ENCODE assay signal across 15 mouse cellular contexts in genomic region chr15:103297313-103297712, GRCm38 (mm10). TPM values are rescaled to one million over a fixed set of nuclear protein-coding genes. Genes with fewer than 3 reads are reported as not detected.
DNase-seq lines count a peak whose midpoint lies in the region; ATAC-seq and TF ChIP-seq lines count a peak whose summit lies in the region.
"Had no signal": no experiment of that assay in that cellular context is flagged by ENCODE, and none has a peak within 500 bp of the region (broad histone marks: within the 10 kb centered on the region; RNA-seq: fewer than 3 reads in every experiment).

No protein-coding gene starts in this region.

- TF ChIP-seq CTCF in left cerebral cortex, adult 2 months (IDR thresholded peaks at IDR 0.05) = no peak
- no peak for TF ChIP-seq CTCF in stomach, postnatal 0 days (IDR thresholded peaks at IDR 0.05; ENCODE audit: low read depth)

- H3K9ac ChIP-seq in forebrain, embryonic 14.5 days (ENCODE audit: low read length) = peak overlapping the region; percentile 25
- no peak overlapping the region for H3K9ac ChIP-seq in limb, embryonic 11.5 days (ENCODE audit: low read length)
- no peak overlapping the region for H3K9ac ChIP-seq in neural tube, embryonic 12.5 days
- no peak overlapping the region for H3K9ac ChIP-seq in stomach, postnatal 0 days (ENCODE audit: low read length)
- H3K9ac ChIP-seq: liver, embryonic 14.5 days had no signal

- peaks cover 38% of the 10 kb centered on the region for H3K36me3 ChIP-seq in forebrain, embryonic 14.5 days (ENCODE audit: control insufficient read depth, insufficient read depth, low read length)
- H3K36me3 ChIP-seq in limb, embryonic 11.5 days (ENCODE audit: control insufficient read depth, insufficient read depth, low read length) = peaks cover 5% of the 10 kb centered on the region; the same call in 1 of the 2 replicates
- H3K36me3 ChIP-seq in neural tube, embryonic 12.5 days = peaks cover 14% of the 10 kb centered on the region
- peaks cover 9% of the 10 kb centered on the region for H3K36me3 ChIP-seq in stomach, postnatal 0 days (ENCODE audit: control insufficient read depth, insufficient read depth, low read length)

- TF ChIP-seq EP300 in stomach, postnatal 0 days (optimal IDR thresholded peaks at IDR 0.05) = no peak

- ATAC-seq in forebrain, embryonic 14.5 days = no peak; the same call in 1 of the 2 replicates
- no peak for ATAC-seq in limb, embryonic 11.5 days (ENCODE audit: insufficient number of reproducible peaks, low FRiP score, low TSS enrichment, low read depth)
- ATAC-seq in neural tube, embryonic 12.5 days (ENCODE audit: low FRiP score, low read depth) = no peak
- ATAC-seq in stomach, postnatal 0 days (ENCODE audit: low FRiP score, low TSS enrichment) = no peak

- no peak overlapping the region for H3K4me3 ChIP-seq in left cerebral cortex, adult 2 months
- H3K4me3 ChIP-seq in forebrain, embryonic 14.5 days (ENCODE audit: low read depth, low read length) = no peak overlapping the region
- no peak overlapping the region for H3K4me3 ChIP-seq in limb, embryonic 11.5 days (ENCODE audit: low read depth, low read length)
- no peak overlapping the region for H3K4me3 ChIP-seq in neural tube, embryonic 12.5 days
- H3K4me3 ChIP-seq in stomach, postnatal 0 days (ENCODE audit: low read depth, low read length) = no peak overlapping the region

- H3K27ac ChIP-seq in left cerebral cortex, adult 2 months = peak overlapping the region; percentile 10; the same call in 1 of the 2 replicates
- H3K27ac ChIP-seq in forebrain, embryonic 14.5 days (ENCODE audit: low read depth, low read length) = peak overlapping the region; percentile 99
- H3K27ac ChIP-seq in limb, embryonic 11.5 days (replicated peaks; ENCODE audit: low read depth, low read length) = peak overlapping the region; percentile 94; the same call in 1 of the 2 replicates
- H3K27ac ChIP-seq in neural tube, embryonic 12.5 days = peak overlapping the region; percentile 99
- H3K27ac ChIP-seq in stomach, postnatal 0 days (replicated peaks) = no peak overlapping the region
- H3K27ac ChIP-seq: liver, embryonic 14.5 days had no signal

- DNase-seq in left cerebral cortex, adult 2 months (ENCODE audit: extremely low spot score in 1 of 2, low spot score in 2 of 2) = no peak
- DNase-seq in left cerebral cortex, adult 11 months (ENCODE audit: low spot score) = no peak
- DNase-seq in forebrain, embryonic 14.5 days (ENCODE audit: low spot score) = peak; percentile 53
- no peak for DNase-seq in limb, embryonic 11.5 days (ENCODE audit: low spot score)
- no peak for DNase-seq in frontal cortex, adult 2 months (ENCODE audit: extremely low spot score in 1 of 2, low spot score in 1 of 2)
- no peak for DNase-seq in stomach, postnatal 0 days (ENCODE audit: low spot score)
- no peak for DNase-seq in adrenal gland, adult 2 months
- DNase-seq: B cell, adult 2 months; gastrocnemius, postnatal 14 days; kidney, adult 9 months; layer of hippocampus, postnatal 36 days; retina, postnatal 1 day had no signal

- H3K27me3 ChIP-seq in forebrain, embryonic 14.5 days (replicated peaks; ENCODE audit: control insufficient read depth, insufficient read depth, low read length) = no peaks in the 10 kb centered on the region
- H3K27me3 ChIP-seq in limb, embryonic 11.5 days (ENCODE audit: control insufficient read depth, insufficient read depth, low read length) = no peaks in the 10 kb centered on the region
- no peaks in the 10 kb centered on the region for H3K27me3 ChIP-seq in neural tube, embryonic 12.5 days (replicated peaks)
- no peaks in the 10 kb centered on the region for H3K27me3 ChIP-seq in stomach, postnatal 0 days (ENCODE audit: control insufficient read depth, insufficient read depth, low read length)

- peaks cover 61% of the 10 kb centered on the region for H3K4me1 ChIP-seq in forebrain, embryonic 14.5 days (ENCODE audit: control insufficient read depth, insufficient read depth, low read length)
- H3K4me1 ChIP-seq in limb, embryonic 11.5 days (ENCODE audit: control insufficient read depth, insufficient read depth, low read length) = peaks cover 73% of the 10 kb centered on the region
- H3K4me1 ChIP-seq in neural tube, embryonic 12.5 days = peaks cover 72% of the 10 kb centered on the region
- H3K4me1 ChIP-seq in stomach, postnatal 0 days (replicated peaks; ENCODE audit: control insufficient read depth, insufficient read depth) = peaks cover 3% of the 10 kb centered on the region

- 44% methylated on average over 6 of the region's 6 CpGs for WGBS in forebrain, embryonic 14.5 days
- 49% methylated on average over 6 of the region's 6 CpGs for WGBS in limb, embryonic 11.5 days
- 20% methylated on average over 6 of the region's 6 CpGs for WGBS in neural tube, embryonic 12.5 days
- WGBS in stomach, postnatal 0 days = 79% methylated on average over 6 of the region's 6 CpGs

- intact Hi-C loops in left cerebral cortex, adult 2 months (cut with DNase I) = no loop called here

- H3K9me3 ChIP-seq in forebrain, embryonic 14.5 days (replicated peaks; ENCODE audit: control insufficient read depth, low read length) = no peaks in the 10 kb centered on the region
- no peaks in the 10 kb centered on the region for H3K9me3 ChIP-seq in limb, embryonic 11.5 days (ENCODE audit: control insufficient read depth, low read length)
- H3K9me3 ChIP-seq in neural tube, embryonic 12.5 days = no peaks in the 10 kb centered on the region
- H3K9me3 ChIP-seq in stomach, postnatal 0 days (ENCODE audit: control insufficient read depth, low read length) = no peaks in the 10 kb centered on the region

- H3K4me2 ChIP-seq in forebrain, embryonic 14.5 days (ENCODE audit: low read length) = no peak overlapping the region
- no peak overlapping the region for H3K4me2 ChIP-seq in limb, embryonic 11.5 days (ENCODE audit: low read depth, severe bottlenecking)
- peak overlapping the region; percentile 66 for H3K4me2 ChIP-seq in neural tube, embryonic 12.5 days (replicated peaks)
- no peak overlapping the region for H3K4me2 ChIP-seq in stomach, postnatal 0 days (replicated peaks; ENCODE audit: low read depth)

RNA-seq across cellular contexts. Expression of gene Gpr84, which starts 13.1 kb away (rescaled TPM):
- under 1 TPM; 0.40 to 0.66 TPM for total RNA-seq in left cerebral cortex, adult 2 months (2021)
- 0.39 and 0.47 TPM in 2 replicates for polyA plus RNA-seq in forebrain, embryonic 14.5 days (2014; fragmentation: Nextera tagmentation; extraction: Ambion mirVana)
- 0.31 TPM in 1 of 2 replicates, not detected in the other for polyA plus RNA-seq in limb, embryonic 11.5 days (2014; fragmentation: Nextera tagmentation; extraction: Ambion mirVana)
- 0.25 and 0.29 TPM in 2 replicates for polyA plus RNA-seq in neural tube, embryonic 12.5 days (2016; fragmentation: Nextera tagmentation; extraction: Ambion mirVana)
- polyA plus RNA-seq in frontal cortex, adult 2 months (2012; rRNA removed) = 1.3 and 1.5 TPM in 2 replicates
- polyA plus RNA-seq in stomach, postnatal 0 days (2015; fragmentation: Nextera tagmentation; extraction: Ambion mirVana) = 0.30 and 0.46 TPM in 2 replicates
- total RNA-seq in adrenal gland, adult 2 months (2021) = not detected
- polyA plus RNA-seq in adrenal gland, adult 2 months (2012; rRNA removed) = 0.09 and 0.15 TPM in 2 replicates
- total RNA-seq: gastrocnemius, postnatal 14 days had no signal
- polyA plus RNA-seq: thymus, postnatal 0 days had no signal

RNA-seq across cellular contexts. Expression of gene Copz1, which starts 24.8 kb away (rescaled TPM):
- total RNA-seq in left cerebral cortex, adult 2 months (2021) = 10 to 100 TPM; 85.5 to 93.0 TPM
- polyA plus RNA-seq in forebrain, embryonic 14.5 days (2014; fragmentation: Nextera tagmentation; extraction: Ambion mirVana) = 261 and 271 TPM in 2 replicates
- 320 and 334 TPM in 2 replicates for polyA plus RNA-seq in limb, embryonic 11.5 days (2014; fragmentation: Nextera tagmentation; extraction: Ambion mirVana)
- 231 and 243 TPM in 2 replicates for polyA plus RNA-seq in neural tube, embryonic 12.5 days (2016; fragmentation: Nextera tagmentation; extraction: Ambion mirVana)
- 141 and 146 TPM in 2 replicates for polyA plus RNA-seq in frontal cortex, adult 2 months (2012; rRNA removed)
- 159 and 168 TPM in 2 replicates for polyA plus RNA-seq in stomach, postnatal 0 days (2015; fragmentation: Nextera tagmentation; extraction: Ambion mirVana)
- total RNA-seq in adrenal gland, adult 2 months (2021) = 100 to 1,000 TPM; 146 to 152 TPM
- 51.3 and 59.7 TPM in 2 replicates for polyA plus RNA-seq in adrenal gland, adult 2 months (2012; rRNA removed)

RNA-seq across cellular contexts. Expression of gene Nfe2, which starts 39.1 kb away (rescaled TPM):
- total RNA-seq in left cerebral cortex, adult 2 months (2021) = not detected
- polyA plus RNA-seq in forebrain, embryonic 14.5 days (2014; fragmentation: Nextera tagmentation; extraction: Ambion mirVana) = 0.42 and 1.1 TPM in 2 replicates
- 5.4 and 7.7 TPM in 2 replicates for polyA plus RNA-seq in limb, embryonic 11.5 days (2014; fragmentation: Nextera tagmentation; extraction: Ambion mirVana)
- 3.2 and 4.3 TPM in 2 replicates for polyA plus RNA-seq in neural tube, embryonic 12.5 days (2016; fragmentation: Nextera tagmentation; extraction: Ambion mirVana)
- 0.48 TPM in 1 of 2 replicates, not detected in the other for polyA plus RNA-seq in frontal cortex, adult 2 months (2012; rRNA removed)
- polyA plus RNA-seq in stomach, postnatal 0 days (2015; fragmentation: Nextera tagmentation; extraction: Ambion mirVana) = 0.50 and 0.70 TPM in 2 replicates
- under 1 TPM; 0.21 to 0.95 TPM for total RNA-seq in adrenal gland, adult 2 months (2021)
- polyA plus RNA-seq in adrenal gland, adult 2 months (2012; rRNA removed) = 0.38 and 0.83 TPM in 2 replicates
- total RNA-seq: gastrocnemius, postnatal 14 days had no signal

RNA-seq across cellular contexts. Expression of gene Zfp385a, which starts 42.6 kb away (rescaled TPM):
- total RNA-seq in left cerebral cortex, adult 2 months (2021) = 10 to 100 TPM; 66.1 to 77.5 TPM
- 11.7 and 13.9 TPM in 2 replicates for polyA plus RNA-seq in forebrain, embryonic 14.5 days (2014; fragmentation: Nextera tagmentation; extraction: Ambion mirVana)
- polyA plus RNA-seq in limb, embryonic 11.5 days (2014; fragmentation: Nextera tagmentation; extraction: Ambion mirVana) = 19.2 and 22.9 TPM in 2 replicates
- polyA plus RNA-seq in neural tube, embryonic 12.5 days (2016; fragmentation: Nextera tagmentation; extraction: Ambion mirVana) = 20.2 and 20.9 TPM in 2 replicates
- 46.3 and 46.5 TPM in 2 replicates for polyA plus RNA-seq in frontal cortex, adult 2 months (2012; rRNA removed)
- polyA plus RNA-seq in stomach, postnatal 0 days (2015; fragmentation: Nextera tagmentation; extraction: Ambion mirVana) = 6.0 and 7.4 TPM in 2 replicates
- 10 to 100 TPM; 10.1 to 18.3 TPM for total RNA-seq in adrenal gland, adult 2 months (2021)
- 16.7 and 17.1 TPM in 2 replicates for polyA plus RNA-seq in adrenal gland, adult 2 months (2012; rRNA removed)

RNA-seq across cellular contexts. Expression of gene Hnrnpa1, which starts 57.1 kb away (rescaled TPM):
- 100 to 1,000 TPM; 233 to 247 TPM for total RNA-seq in left cerebral cortex, adult 2 months (2021)
- polyA plus RNA-seq in forebrain, embryonic 14.5 days (2014; fragmentation: Nextera tagmentation; extraction: Ambion mirVana) = 790 and 857 TPM in 2 replicates
- 1,585 and 1,592 TPM in 2 replicates for polyA plus RNA-seq in limb, embryonic 11.5 days (2014; fragmentation: Nextera tagmentation; extraction: Ambion mirVana)
- polyA plus RNA-seq in neural tube, embryonic 12.5 days (2016; fragmentation: Nextera tagmentation; extraction: Ambion mirVana) = 1,154 and 1,199 TPM in 2 replicates
- 360 and 407 TPM in 2 replicates for polyA plus RNA-seq in frontal cortex, adult 2 months (2012; rRNA removed)
- polyA plus RNA-seq in stomach, postnatal 0 days (2015; fragmentation: Nextera tagmentation; extraction: Ambion mirVana) = 236 and 251 TPM in 2 replicates
- 100 to 1,000 TPM; 140 to 208 TPM for total RNA-seq in adrenal gland, adult 2 months (2021)
- polyA plus RNA-seq in adrenal gland, adult 2 months (2012; rRNA removed) = 8.1 TPM in 2 replicates
